Mouse (Mus musculus): ENCODE data around the gene Ptov1. TPM values are rescaled to one million over a fixed set of nuclear protein-coding genes. Genes with fewer than 3 reads are reported as not detected.

Ptov1 gene
- total RNA-seq, 2 experiments from 2014 or later, result 8.7 to 21.3 TPM

- ATAC-seq (ENCODE audit: poor library complexity, severe bottlenecking), result peak; percentile 20; the same call in 1 of the 2 replicates
Measured at GRCm38 (mm10) chr7:44860576-44861428, 8.8 kb downstream of the Ptov1 start.

GRCm38 (mm10) chr7:44859896-44860295, 9.7 kb downstream of the Ptov1 start:
- no peak for ATAC-seq (ENCODE audit: poor library complexity, severe bottlenecking)

- peak; percentile 38 for ATAC-seq (ENCODE audit: poor library complexity, severe bottlenecking)
Measured at GRCm38 (mm10) chr7:44857905-44858304, 11.7 kb downstream of the Ptov1 start.

- peak; percentile 72 for ATAC-seq (ENCODE audit: poor library complexity, severe bottlenecking)
Measured at GRCm38 (mm10) chr7:44857042-44857552, 12.5 kb downstream of the Ptov1 start, which contains the start of gene Pnkp. TSS of gene Pnkp (plus strand) at chr7:44857139.

GRCm38 (mm10) chr7:44856265-44856916, 13.2 kb downstream of the Ptov1 start:
- ATAC-seq (ENCODE audit: poor library complexity, severe bottlenecking), result no peak

- ATAC-seq (ENCODE audit: poor library complexity, severe bottlenecking), result no peak
Measured at GRCm38 (mm10) chr7:44855036-44855435, 14.6 kb downstream of the Ptov1 start.

GRCm38 (mm10) chr7:44854356-44855031, 15.1 kb downstream of the Ptov1 start:
- ATAC-seq (ENCODE audit: poor library complexity, severe bottlenecking), result peak; percentile 41

- ATAC-seq (ENCODE audit: poor library complexity, severe bottlenecking), result no peak
Measured at GRCm38 (mm10) chr7:44853596-44854355, 15.8 kb downstream of the Ptov1 start.

- no peak for ATAC-seq (ENCODE audit: poor library complexity, severe bottlenecking)
Measured at GRCm38 (mm10) chr7:44853065-44853464, 16.5 kb downstream of the Ptov1 start.

GRCm38 (mm10) chr7:44852259-44853027, 17.1 kb downstream of the Ptov1 start:
- ATAC-seq (ENCODE audit: poor library complexity, severe bottlenecking), result no peak

- ATAC-seq (ENCODE audit: poor library complexity, severe bottlenecking), result no peak
Measured at GRCm38 (mm10) chr7:44851625-44852234, 17.9 kb downstream of the Ptov1 start.

GRCm38 (mm10) chr7:44850789-44851624, 18.6 kb downstream of the Ptov1 start:
- no peak for ATAC-seq (ENCODE audit: poor library complexity, severe bottlenecking)

GRCm38 (mm10) chr7:44850146-44850545, 19.4 kb downstream of the Ptov1 start:
- no peak for ATAC-seq (ENCODE audit: poor library complexity, severe bottlenecking)

GRCm38 (mm10) chr7:44849416-44850111, 20.0 kb downstream of the Ptov1 start:
- peak; percentile 48 for ATAC-seq (ENCODE audit: poor library complexity, severe bottlenecking)

GRCm38 (mm10) chr7:44848561-44849415, 20.8 kb downstream of the Ptov1 start, which contains the start of the genes Akt1s1 and Tbc1d17:
TSS of gene Akt1s1 (plus strand) at chr7:44848991.
TSS of gene Tbc1d17 (minus strand) at chr7:44849079.
- ATAC-seq (ENCODE audit: poor library complexity, severe bottlenecking), result peak; percentile 71

- ATAC-seq (ENCODE audit: poor library complexity, severe bottlenecking), result no peak
Measured at GRCm38 (mm10) chr7:44847772-44848171, 21.8 kb downstream of the Ptov1 start.

GRCm38 (mm10) chr7:44846804-44847203, 22.8 kb downstream of the Ptov1 start:
- ATAC-seq (ENCODE audit: poor library complexity, severe bottlenecking), result no peak

All from megakaryocyte, adult 5-6 weeks (primary cell).